Mouse (Mus musculus): Measurements from ENCODE around the gene Pigq. TPM values are rescaled to one million over a fixed set of nuclear protein-coding genes. Genes with fewer than 3 reads are reported as not detected.
A peak's percentile ranks its signal among the peaks of the same experiment; 100 is the strongest.

Pigq gene
- polyA plus RNA-seq, 1 experiment: 239 TPM

- H3K4me3 ChIP-seq (ENCODE audit: extremely low read depth, insufficient read depth, insufficient read length): no peak overlapping the region
- WGBS: 75% methylated on average over 5 of the region's 5 CpGs
- H3K27me3 ChIP-seq (ENCODE audit: control insufficient read depth, insufficient read depth, low read length): no peaks in the 10 kb centered on the region
- no peak for DNase-seq (ENCODE audit: low read depth in 1 of 2, low spot score in 2 of 2)
- TF ChIP-seq POLR2A (IDR thresholded peaks at IDR 0.05; ENCODE audit: low read depth, low read length): no peak
- TF ChIP-seq CTCF (IDR thresholded peaks at IDR 0.05; ENCODE audit: extremely low read depth, insufficient read depth, insufficient read length, insufficient replicate concordance): no peak
- no peak overlapping the region for H3K27ac ChIP-seq (ENCODE audit: insufficient read depth, low read length)
- H3K4me1 ChIP-seq (ENCODE audit: control insufficient read depth, insufficient read depth, insufficient read length): no peaks in the 10 kb centered on the region; the same call in 1 of the 2 replicates
- peaks cover 21% of the 10 kb centered on the region for H3K36me3 ChIP-seq (ENCODE audit: control insufficient read depth, insufficient read depth, low read length)
These were observed 63.7 kb downstream of the Pigq start for GRCm38 (mm10) chr17:25880913-25881641.

GRCm38 (mm10) chr17:25880196-25880910, 64.4 kb downstream of the Pigq start, which contains the start of gene Wfikkn1:
Gene Wfikkn1 (minus strand): TSS chr17:25880858.
- TF ChIP-seq CTCF (IDR thresholded peaks at IDR 0.05; ENCODE audit: extremely low read depth, insufficient read depth, insufficient read length, insufficient replicate concordance) (no peak), POLR2A (IDR thresholded peaks at IDR 0.05; ENCODE audit: low read depth, low read length) (no peak)
- H3K27ac ChIP-seq (ENCODE audit: insufficient read depth, low read length): no peak within 1 kb of the TSS
- no peaks in the 10 kb centered on the region for H3K27me3 ChIP-seq (ENCODE audit: control insufficient read depth, insufficient read depth, low read length)
- DNase-seq (ENCODE audit: low read depth in 1 of 2, low spot score in 2 of 2): no peak
- H3K36me3 ChIP-seq (ENCODE audit: control insufficient read depth, insufficient read depth, low read length): peaks cover 21% of the 10 kb centered on the region
- 77% methylated on average over 5 of the region's 5 CpGs for WGBS
- H3K4me1 ChIP-seq (ENCODE audit: control insufficient read depth, insufficient read depth, insufficient read length): no peaks in the 10 kb centered on the region; the same call in 1 of the 2 replicates
- no peak within 1 kb of the TSS for H3K4me3 ChIP-seq (ENCODE audit: extremely low read depth, insufficient read depth, insufficient read length)

GRCm38 (mm10) chr17:25879750-25880149, 65.0 kb downstream of the Pigq start:
- Histone ChIP-seq H3K4me3 (ENCODE audit: extremely low read depth, insufficient read depth, insufficient read length) (no peak overlapping the region), H3K27me3 (ENCODE audit: control insufficient read depth, insufficient read depth, low read length) (no peaks in the 10 kb centered on the region), H3K4me1 (ENCODE audit: control insufficient read depth, insufficient read depth, insufficient read length) (no peaks in the 10 kb centered on the region; the same call in 1 of the 2 replicates), H3K36me3 (ENCODE audit: control insufficient read depth, insufficient read depth, low read length) (peaks cover 18% of the 10 kb centered on the region), H3K27ac (ENCODE audit: insufficient read depth, low read length) (no peak overlapping the region)
- TF ChIP-seq CTCF (IDR thresholded peaks at IDR 0.05; ENCODE audit: extremely low read depth, insufficient read depth, insufficient read length, insufficient replicate concordance) (no peak), POLR2A (IDR thresholded peaks at IDR 0.05; ENCODE audit: low read depth, low read length) (no peak)
- 94% methylated on average over 8 of the region's 8 CpGs for WGBS
- DNase-seq (ENCODE audit: low read depth in 1 of 2, low spot score in 2 of 2): no peak

GRCm38 (mm10) chr17:25879261-25879660, 65.5 kb downstream of the Pigq start:
- no peak for TF ChIP-seq POLR2A (IDR thresholded peaks at IDR 0.05; ENCODE audit: low read depth, low read length)
- TF ChIP-seq CTCF (IDR thresholded peaks at IDR 0.05; ENCODE audit: extremely low read depth, insufficient read depth, insufficient read length, insufficient replicate concordance): peak; percentile 7; the same call in 1 of the 2 replicates
- no peak overlapping the region for H3K4me3 ChIP-seq (ENCODE audit: extremely low read depth, insufficient read depth, insufficient read length)
- no peaks in the 10 kb centered on the region for H3K27me3 ChIP-seq (ENCODE audit: control insufficient read depth, insufficient read depth, low read length)
- H3K27ac ChIP-seq (ENCODE audit: insufficient read depth, low read length): no peak overlapping the region
- H3K4me1 ChIP-seq (ENCODE audit: control insufficient read depth, insufficient read depth, insufficient read length): no peaks in the 10 kb centered on the region; the same call in 1 of the 2 replicates
- H3K36me3 ChIP-seq (ENCODE audit: control insufficient read depth, insufficient read depth, low read length): peaks cover 14% of the 10 kb centered on the region
- no peak for DNase-seq (ENCODE audit: low read depth in 1 of 2, low spot score in 2 of 2)
- WGBS: 87% methylated on average over 4 of the region's 4 CpGs

- DNase-seq (ENCODE audit: low read depth in 1 of 2, low spot score in 2 of 2): no peak
- Histone ChIP-seq H3K4me3 (ENCODE audit: extremely low read depth, insufficient read depth, insufficient read length) (no peak overlapping the region), H3K27me3 (ENCODE audit: control insufficient read depth, insufficient read depth, low read length) (no peaks in the 10 kb centered on the region), H3K36me3 (ENCODE audit: control insufficient read depth, insufficient read depth, low read length) (peaks cover 11% of the 10 kb centered on the region; the same call in 1 of the 2 replicates), H3K27ac (ENCODE audit: insufficient read depth, low read length) (no peak overlapping the region), H3K4me1 (ENCODE audit: control insufficient read depth, insufficient read depth, insufficient read length) (no peaks in the 10 kb centered on the region; the same call in 1 of the 2 replicates)
- TF ChIP-seq POLR2A (IDR thresholded peaks at IDR 0.05; ENCODE audit: low read depth, low read length) (no peak), CTCF (IDR thresholded peaks at IDR 0.05; ENCODE audit: extremely low read depth, insufficient read depth, insufficient read length, insufficient replicate concordance) (no peak)
- WGBS: 95% methylated on average over 19 of the region's 19 CpGs
These were observed 66.0 kb downstream of the Pigq start for GRCm38 (mm10) chr17:25878611-25879180.

DNA sequence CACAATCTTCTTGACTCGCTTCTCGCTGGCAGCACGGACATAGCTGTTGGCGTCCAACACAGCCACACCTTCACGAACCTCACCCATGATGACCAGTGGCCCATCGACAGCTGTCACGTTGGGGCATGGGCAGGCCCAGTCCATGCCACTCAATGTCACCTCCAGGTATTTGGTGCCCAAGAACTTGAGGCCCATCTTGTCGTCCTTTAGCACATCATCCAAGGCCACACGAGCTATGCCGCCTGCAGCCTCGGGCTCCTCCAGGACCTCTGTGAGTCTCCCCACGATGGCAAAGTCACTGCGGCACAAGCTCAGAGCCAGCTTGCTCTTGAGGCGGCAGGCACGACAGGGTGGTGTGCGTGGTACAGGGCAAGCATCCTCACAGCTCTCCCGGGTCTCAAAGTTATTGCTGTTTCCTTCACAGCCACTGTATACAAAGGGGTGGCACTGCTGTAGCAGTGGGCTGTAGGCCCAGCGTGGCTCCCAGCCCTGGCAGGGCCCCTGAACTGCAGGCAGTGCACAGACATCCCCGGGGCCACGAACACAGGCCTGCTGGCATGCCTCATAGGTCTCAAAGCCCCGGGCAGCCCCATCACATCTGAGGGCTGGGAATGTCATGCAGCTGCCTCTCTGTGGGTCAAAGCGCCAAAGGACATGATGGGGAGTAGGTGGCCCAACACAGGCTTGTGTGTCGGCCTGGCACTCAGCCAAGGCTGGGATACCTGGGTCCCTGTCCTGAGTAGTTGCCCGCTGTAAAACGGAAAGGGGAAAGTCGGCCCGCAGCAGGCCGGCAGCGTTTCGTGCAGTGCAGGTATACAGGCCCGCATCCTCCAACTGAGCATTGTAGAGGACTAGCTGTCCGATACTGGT, 66.8 kb downstream of the Pigq start:
- Histone ChIP-seq H3K36me3 (ENCODE audit: control insufficient read depth, insufficient read depth, low read length) (peaks cover 7% of the 10 kb centered on the region; the same call in 1 of the 2 replicates), H3K4me1 (ENCODE audit: control insufficient read depth, insufficient read depth, insufficient read length) (no peaks in the 10 kb centered on the region; the same call in 1 of the 2 replicates), H3K27me3 (ENCODE audit: control insufficient read depth, insufficient read depth, low read length) (no peaks in the 10 kb centered on the region), H3K4me3 (ENCODE audit: extremely low read depth, insufficient read depth, insufficient read length) (no peak overlapping the region), H3K27ac (ENCODE audit: insufficient read depth, low read length) (no peak overlapping the region)
- DNase-seq (ENCODE audit: low read depth in 1 of 2, low spot score in 2 of 2): no peak
- TF ChIP-seq POLR2A (IDR thresholded peaks at IDR 0.05; ENCODE audit: low read depth, low read length) (no peak), CTCF (IDR thresholded peaks at IDR 0.05; ENCODE audit: extremely low read depth, insufficient read depth, insufficient read length, insufficient replicate concordance) (no peak)
- WGBS: 94% methylated on average over 32 of the region's 32 CpGs

All from spleen, adult 2 months (tissue).